Mouse (Mus musculus): ENCODE measurements around the gene Dscaml1.

- TF ChIP-seq CTCF (IDR thresholded peaks at IDR 0.05; ENCODE audit: control insufficient read depth, insufficient read depth, insufficient replicate concordance, low read depth, low read length) (no peak), POLR2A (IDR thresholded peaks at IDR 0.05; ENCODE audit: control insufficient read depth, low read depth, low read length) (no peak)
Measured at GRCm38 (mm10) chr9:45386698-45387097, 39.7 kb upstream of the Dscaml1 start.
